Mouse (Mus musculus): ENCODE data around the gene Numb.

The Numb gene

GRCm38 (mm10) chr12:83792706-83793410 is 128.9 kb downstream of the Numb start:
- no peaks in the 10 kb centered on the region for H3K9me3 ChIP-seq (ENCODE audit: low read length)
- H3K4me1 ChIP-seq (replicated peaks; ENCODE audit: low read depth, low read length): peaks cover 5% of the 10 kb centered on the region; the same call in 1 of the 2 replicates
- TF ChIP-seq NANOG (IDR thresholded peaks at IDR 0.05; ENCODE audit: borderline replicate concordance, low read length) (no peak), POU5F1 (IDR thresholded peaks at IDR 0.05; ENCODE audit: borderline replicate concordance, low read length) (no peak), CTCF (conservative IDR thresholded peaks at IDR 0.05; ENCODE audit: low read length) (no peak)
- H3K4me3 ChIP-seq (replicated peaks; ENCODE audit: low read length): no peak overlapping the region
- H3K27me3 ChIP-seq (ENCODE audit: insufficient read depth, low read length): no peaks in the 10 kb centered on the region
- H3K36me3 ChIP-seq (ENCODE audit: insufficient read depth, low read length): peaks cover 26% of the 10 kb centered on the region

- Histone ChIP-seq H3K4me3 (replicated peaks; ENCODE audit: low read length) (no peak overlapping the region), H3K36me3 (ENCODE audit: insufficient read depth, low read length) (peaks cover 20% of the 10 kb centered on the region), H3K9me3 (ENCODE audit: low read length) (no peaks in the 10 kb centered on the region), H3K4me1 (replicated peaks; ENCODE audit: low read depth, low read length) (peaks cover 5% of the 10 kb centered on the region; the same call in 1 of the 2 replicates), H3K27me3 (ENCODE audit: insufficient read depth, low read length) (no peaks in the 10 kb centered on the region)
- TF ChIP-seq CTCF (conservative IDR thresholded peaks at IDR 0.05; ENCODE audit: low read length) (no peak), POU5F1 (IDR thresholded peaks at IDR 0.05; ENCODE audit: borderline replicate concordance, low read length) (no peak), NANOG (IDR thresholded peaks at IDR 0.05; ENCODE audit: borderline replicate concordance, low read length) (no peak)
Observed at GRCm38 (mm10) chr12:83791737-83792136, 130.0 kb downstream of the Numb start.

DNA sequence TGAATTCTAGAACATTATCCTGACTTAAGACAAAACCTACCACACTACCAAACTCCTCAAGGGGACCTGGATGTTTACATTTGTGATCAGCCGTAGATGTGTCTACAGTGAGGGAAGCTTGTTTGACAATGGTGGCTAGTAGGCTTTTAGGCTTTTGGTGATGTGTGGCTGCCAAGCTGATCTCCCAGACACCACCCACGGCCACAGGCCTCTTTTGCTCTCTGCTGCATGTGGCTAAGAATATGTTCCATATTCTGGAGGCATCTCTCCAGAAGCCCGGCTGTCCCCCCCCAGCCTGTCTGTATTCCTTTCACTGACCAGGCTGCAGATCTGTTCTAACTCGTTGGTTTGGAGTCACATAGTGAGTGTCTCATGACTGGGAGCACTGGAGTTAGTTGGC is 131.0 kb downstream of the Numb start:
- TF ChIP-seq POU5F1 (IDR thresholded peaks at IDR 0.05; ENCODE audit: borderline replicate concordance, low read length): no peak
- no peak for TF ChIP-seq NANOG (IDR thresholded peaks at IDR 0.05; ENCODE audit: borderline replicate concordance, low read length)
- TF ChIP-seq CTCF (conservative IDR thresholded peaks at IDR 0.05; ENCODE audit: low read length): no peak
- H3K4me1 ChIP-seq (replicated peaks; ENCODE audit: low read depth, low read length): peaks cover 3% of the 10 kb centered on the region; the same call in 1 of the 2 replicates

GRCm38 (mm10) chr12:83789781-83790140 is 132.0 kb downstream of the Numb start:
- TF ChIP-seq CTCF (conservative IDR thresholded peaks at IDR 0.05; ENCODE audit: low read length): no peak
- no peak for TF ChIP-seq NANOG (IDR thresholded peaks at IDR 0.05; ENCODE audit: borderline replicate concordance, low read length)
- no peak for TF ChIP-seq POU5F1 (IDR thresholded peaks at IDR 0.05; ENCODE audit: borderline replicate concordance, low read length)
- H3K27me3 ChIP-seq (ENCODE audit: insufficient read depth, low read length): no peaks in the 10 kb centered on the region
- no peaks in the 10 kb centered on the region for H3K4me1 ChIP-seq (replicated peaks; ENCODE audit: low read depth, low read length)
- no peaks in the 10 kb centered on the region for H3K9me3 ChIP-seq (ENCODE audit: low read length)
- no peak overlapping the region for H3K4me3 ChIP-seq (replicated peaks; ENCODE audit: low read length)
- 0 out of 2 replicates have a peak, but pooled peaks cover 9% of the 10 kb centered on the region for H3K36me3 ChIP-seq (ENCODE audit: insufficient read depth, low read length)

More for the DNA sequence above, 131.0 kb downstream of the Numb start:
- Histone ChIP-seq H3K27me3 (ENCODE audit: insufficient read depth, low read length) (no peaks in the 10 kb centered on the region), H3K9me3 (ENCODE audit: low read length) (no peaks in the 10 kb centered on the region), H3K4me3 (replicated peaks; ENCODE audit: low read length) (no peak overlapping the region), H3K36me3 (ENCODE audit: insufficient read depth, low read length) (peaks cover 18% of the 10 kb centered on the region)

- Histone ChIP-seq H3K27me3 (ENCODE audit: insufficient read depth, low read length) (no peaks in the 10 kb centered on the region), H3K4me1 (replicated peaks; ENCODE audit: low read depth, low read length) (no peaks in the 10 kb centered on the region), H3K4me3 (replicated peaks; ENCODE audit: low read length) (no peak overlapping the region), H3K9me3 (ENCODE audit: low read length) (no peaks in the 10 kb centered on the region), H3K36me3 (ENCODE audit: insufficient read depth, low read length) (0 out of 2 replicates have a peak, but pooled peaks cover 9% of the 10 kb centered on the region)
- no peak for TF ChIP-seq NANOG (IDR thresholded peaks at IDR 0.05; ENCODE audit: borderline replicate concordance, low read length)
Observed at GRCm38 (mm10) chr12:83789051-83789780, 132.5 kb downstream of the Numb start.

- Histone ChIP-seq H3K27me3 (ENCODE audit: insufficient read depth, low read length) (peaks cover 20% of the 10 kb centered on the region), H3K9me3 (ENCODE audit: low read length) (no peaks in the 10 kb centered on the region), H3K4me3 (replicated peaks; ENCODE audit: low read length) (no peak overlapping the region), H3K4me1 (replicated peaks; ENCODE audit: low read depth, low read length) (peaks cover 15% of the 10 kb centered on the region), H3K36me3 (ENCODE audit: insufficient read depth, low read length) (no peaks in the 10 kb centered on the region)
- TF ChIP-seq CTCF (conservative IDR thresholded peaks at IDR 0.05; ENCODE audit: low read length) (no peak), NANOG (IDR thresholded peaks at IDR 0.05; ENCODE audit: borderline replicate concordance, low read length) (no peak), POU5F1 (IDR thresholded peaks at IDR 0.05; ENCODE audit: borderline replicate concordance, low read length) (no peak)
Observed at GRCm38 (mm10) chr12:83785305-83785704, 136.4 kb downstream of the Numb start.

DNA sequence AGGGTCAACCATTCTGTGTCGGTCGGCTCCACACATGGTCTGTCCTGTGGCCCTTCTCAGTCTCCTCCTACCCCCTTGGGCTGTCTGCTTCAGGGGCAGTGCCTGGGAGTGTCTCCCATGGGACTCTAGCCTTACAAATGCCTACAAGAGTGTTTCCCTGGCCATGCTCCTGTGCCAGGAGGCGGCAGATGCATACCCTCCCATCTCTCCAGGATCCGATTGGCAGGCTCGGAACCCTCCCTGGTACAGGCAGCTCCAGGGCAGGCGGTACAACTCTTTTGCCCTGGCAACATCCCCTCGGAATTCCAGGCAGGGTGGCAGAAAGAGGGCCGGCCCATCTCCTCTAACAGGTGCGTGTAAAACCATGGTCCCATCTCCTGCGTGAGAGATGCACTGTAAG is 139.1 kb downstream of the Numb start:
- H3K27me3 ChIP-seq (ENCODE audit: insufficient read depth, low read length): peaks cover 20% of the 10 kb centered on the region
- no peaks in the 10 kb centered on the region for H3K9me3 ChIP-seq (ENCODE audit: low read length)
- no peak overlapping the region for H3K4me3 ChIP-seq (replicated peaks; ENCODE audit: low read length)
- no peaks in the 10 kb centered on the region for H3K36me3 ChIP-seq (ENCODE audit: insufficient read depth, low read length)
- H3K4me1 ChIP-seq (replicated peaks; ENCODE audit: low read depth, low read length): peaks cover 15% of the 10 kb centered on the region
- TF ChIP-seq CTCF (conservative IDR thresholded peaks at IDR 0.05; ENCODE audit: low read length) (no peak), POU5F1 (IDR thresholded peaks at IDR 0.05; ENCODE audit: borderline replicate concordance, low read length) (no peak), NANOG (IDR thresholded peaks at IDR 0.05; ENCODE audit: borderline replicate concordance, low read length) (no peak)

DNA sequence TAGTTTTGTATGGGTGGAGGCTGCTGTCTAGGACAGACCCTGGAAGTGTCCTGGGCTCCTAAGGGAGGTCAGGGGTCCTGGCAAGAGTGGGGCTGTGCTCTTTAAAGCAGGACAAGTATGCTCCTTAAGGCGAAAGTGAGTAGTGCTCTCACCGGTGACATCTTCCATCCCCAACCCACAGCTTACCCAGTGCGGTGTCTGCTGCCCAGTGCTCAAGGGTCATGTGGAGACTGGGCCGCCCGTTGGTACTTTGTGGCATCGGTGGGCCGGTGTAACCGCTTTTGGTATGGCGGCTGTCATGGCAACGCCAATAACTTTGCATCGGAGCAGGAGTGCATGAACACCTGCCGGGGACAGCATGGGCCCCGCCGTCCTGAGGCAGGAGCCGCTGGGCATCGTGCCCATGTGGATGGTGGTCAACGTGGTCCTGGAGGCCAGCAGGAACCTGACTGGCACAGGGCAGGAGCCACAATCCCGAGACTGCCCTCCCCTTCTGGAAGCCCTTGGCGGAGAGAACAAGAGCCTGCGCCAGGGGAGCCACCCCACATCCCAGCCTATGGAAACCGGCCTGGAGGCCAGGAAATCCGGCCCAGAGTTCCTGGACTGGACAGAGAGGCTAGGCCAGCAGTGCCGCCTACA is 140.0 kb downstream of the Numb start:
- TF ChIP-seq CTCF (conservative IDR thresholded peaks at IDR 0.05; ENCODE audit: low read length): no peak
- TF ChIP-seq NANOG (IDR thresholded peaks at IDR 0.05; ENCODE audit: borderline replicate concordance, low read length): no peak
- no peak for TF ChIP-seq POU5F1 (IDR thresholded peaks at IDR 0.05; ENCODE audit: borderline replicate concordance, low read length)
- H3K36me3 ChIP-seq (ENCODE audit: insufficient read depth, low read length): no peaks in the 10 kb centered on the region
- H3K4me3 ChIP-seq (replicated peaks; ENCODE audit: low read length): peak overlapping the region; percentile 75
- H3K9me3 ChIP-seq (ENCODE audit: low read length): no peaks in the 10 kb centered on the region
- H3K27me3 ChIP-seq (ENCODE audit: insufficient read depth, low read length): peaks cover 20% of the 10 kb centered on the region
- H3K4me1 ChIP-seq (replicated peaks; ENCODE audit: low read depth, low read length): peaks cover 15% of the 10 kb centered on the region

All from E14TG2a.4 (cell line).